Mouse (Mus musculus): ENCODE results near the gene Fam205c. TPM values are rescaled to one million over a fixed set of nuclear protein-coding genes. Genes with fewer than 3 reads are reported as not detected.

The Fam205c gene
- polyA plus RNA-seq, 1 experiment = not detected

- WGBS = 74% methylated on average over 10 of the region's 10 CpGs
Observed at GRCm38 (mm10) chr4:42913391-42913790, 39.4 kb upstream of the Fam205c start.

DNA sequence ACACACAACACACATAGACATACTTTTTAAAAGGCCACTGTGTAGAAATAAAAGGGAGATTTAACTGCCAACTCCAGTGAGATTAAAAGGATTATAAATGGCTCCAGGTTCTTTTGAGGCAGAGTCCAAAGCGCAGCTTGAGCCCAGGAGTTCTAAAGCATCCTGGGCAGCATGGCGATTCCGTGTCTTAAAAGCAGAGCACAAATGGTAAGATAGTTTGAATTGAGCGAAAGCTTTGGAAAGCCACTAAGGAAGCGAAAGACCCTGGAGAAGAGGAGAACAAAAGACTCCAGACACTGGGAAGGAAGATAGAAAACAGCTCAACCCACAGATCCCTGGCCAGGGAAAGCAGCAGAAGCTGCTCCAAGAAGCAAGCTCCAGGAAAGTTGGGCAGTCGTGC lies 30.9 kb upstream of the Fam205c start:
- no peak for TF ChIP-seq CTCF (IDR thresholded peaks at IDR 0.05; ENCODE audit: insufficient read depth, low read depth, low read length)
- TF ChIP-seq POLR2A (IDR thresholded peaks at IDR 0.05; ENCODE audit: insufficient read depth, low read depth, low read length) = no peak
- Histone ChIP-seq H3K4me1 (ENCODE audit: control insufficient read depth, insufficient read depth, low read length) (0 out of 2 replicates have a peak, but pooled peaks cover 6% of the 10 kb centered on the region), H3K27ac (ENCODE audit: insufficient read depth, low read depth, low read length) (no peak overlapping the region), H3K4me3 (ENCODE audit: insufficient read depth, low read depth, low read length) (no peak overlapping the region)
- WGBS = 69% methylated on average over 6 of the region's 6 CpGs

More at GRCm38 (mm10) chr4:42913391-42913790, 39.4 kb upstream of the Fam205c start:
- Histone ChIP-seq H3K4me3 (ENCODE audit: insufficient read depth, low read depth, low read length) (no peak overlapping the region), H3K4me1 (ENCODE audit: control insufficient read depth, insufficient read depth, low read length) (peaks cover 10% of the 10 kb centered on the region), H3K27ac (ENCODE audit: insufficient read depth, low read depth, low read length) (no peak overlapping the region)
- TF ChIP-seq CTCF (IDR thresholded peaks at IDR 0.05; ENCODE audit: insufficient read depth, low read depth, low read length) = no peak
- TF ChIP-seq POLR2A (IDR thresholded peaks at IDR 0.05; ENCODE audit: insufficient read depth, low read depth, low read length) = no peak

DNA sequence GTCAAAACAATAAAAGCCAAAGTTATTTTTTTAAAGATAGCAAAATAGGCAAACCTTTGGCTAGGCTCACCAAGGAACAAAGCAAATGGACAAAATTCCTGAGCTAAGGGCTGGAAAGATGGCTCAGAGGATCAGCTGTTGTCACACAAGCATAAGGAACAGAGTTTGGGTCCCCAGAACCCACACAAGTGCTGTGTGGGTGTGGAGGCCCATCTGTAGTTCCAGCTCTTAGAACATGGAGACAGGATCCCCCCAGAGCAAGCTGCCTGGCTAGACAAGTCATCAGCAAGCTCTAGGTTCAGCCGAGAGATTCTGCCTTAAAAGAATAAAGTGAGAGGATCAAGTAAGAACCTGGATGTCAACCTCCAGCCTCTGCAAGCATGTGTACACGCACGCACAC lies 30.5 kb upstream of the Fam205c start:
- Histone ChIP-seq H3K27ac (ENCODE audit: insufficient read depth, low read depth, low read length) (no peak overlapping the region), H3K4me3 (ENCODE audit: insufficient read depth, low read depth, low read length) (no peak overlapping the region), H3K4me1 (ENCODE audit: control insufficient read depth, insufficient read depth, low read length) (0 out of 2 replicates have a peak, but pooled peaks cover 6% of the 10 kb centered on the region)
- 87% methylated on average over 3 of the region's 3 CpGs for WGBS
- no peak for TF ChIP-seq CTCF (IDR thresholded peaks at IDR 0.05; ENCODE audit: insufficient read depth, low read depth, low read length)
- TF ChIP-seq POLR2A (IDR thresholded peaks at IDR 0.05; ENCODE audit: insufficient read depth, low read depth, low read length) = no peak

DNA sequence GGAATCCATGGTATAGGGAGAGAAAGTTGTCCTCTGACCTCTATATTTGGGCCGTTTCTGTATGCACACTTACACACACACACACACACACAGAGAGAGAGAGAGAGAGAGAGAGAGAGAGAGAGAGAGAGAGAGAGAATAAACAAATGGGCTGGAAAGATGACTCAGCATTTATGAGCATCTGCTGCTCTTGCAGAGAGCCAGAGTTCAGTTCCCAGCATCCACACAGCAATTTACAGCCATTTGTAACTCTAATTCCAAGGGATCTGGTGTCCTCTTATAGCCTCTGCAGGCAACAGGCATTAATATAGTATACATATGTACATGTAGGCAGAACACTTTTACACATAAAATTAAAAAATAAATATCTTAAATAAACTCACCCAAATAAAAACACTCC lies 29.9 kb upstream of the Fam205c start:
- 90% methylated on average over 1 of the region's 1 CpGs for WGBS
- Histone ChIP-seq H3K27ac (ENCODE audit: insufficient read depth, low read depth, low read length) (no peak overlapping the region), H3K4me3 (ENCODE audit: insufficient read depth, low read depth, low read length) (no peak overlapping the region), H3K4me1 (ENCODE audit: control insufficient read depth, insufficient read depth, low read length) (0 out of 2 replicates have a peak, but pooled peaks cover 6% of the 10 kb centered on the region)
- no peak for TF ChIP-seq POLR2A (IDR thresholded peaks at IDR 0.05; ENCODE audit: insufficient read depth, low read depth, low read length)
- no peak for TF ChIP-seq CTCF (IDR thresholded peaks at IDR 0.05; ENCODE audit: insufficient read depth, low read depth, low read length)

DNA sequence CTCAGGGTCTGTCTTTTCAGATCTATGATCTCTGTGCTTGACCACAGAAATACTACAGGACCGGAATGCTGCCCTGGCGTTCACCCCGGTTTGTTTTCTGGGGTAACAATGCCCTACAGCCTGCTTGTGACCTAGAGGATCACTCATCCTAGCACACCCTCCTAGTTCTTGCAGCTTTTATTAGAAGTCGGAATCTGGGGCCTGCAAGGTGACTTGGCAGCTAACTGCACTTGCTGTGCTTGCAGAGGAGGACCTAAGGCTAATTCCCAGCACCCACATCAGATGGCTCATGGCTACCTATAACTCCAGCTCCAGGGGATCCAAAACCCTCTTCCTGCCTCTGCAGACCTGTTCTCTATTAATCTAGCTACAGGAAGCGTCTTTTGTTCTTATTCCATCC lies 28.7 kb upstream of the Fam205c start:
- Histone ChIP-seq H3K27ac (ENCODE audit: insufficient read depth, low read depth, low read length) (no peak overlapping the region), H3K4me1 (ENCODE audit: control insufficient read depth, insufficient read depth, low read length) (0 out of 2 replicates have a peak, but pooled peaks cover 6% of the 10 kb centered on the region), H3K4me3 (ENCODE audit: insufficient read depth, low read depth, low read length) (no peak overlapping the region)
- TF ChIP-seq POLR2A (IDR thresholded peaks at IDR 0.05; ENCODE audit: insufficient read depth, low read depth, low read length) (no peak), CTCF (IDR thresholded peaks at IDR 0.05; ENCODE audit: insufficient read depth, low read depth, low read length) (no peak)
- 94% methylated on average over 5 of the region's 5 CpGs for WGBS

GRCm38 (mm10) chr4:42902174-42902573 lies 28.1 kb upstream of the Fam205c start:
- H3K4me1 ChIP-seq (ENCODE audit: control insufficient read depth, insufficient read depth, low read length) = 0 out of 2 replicates have a peak, but pooled peaks cover 6% of the 10 kb centered on the region
- no peak overlapping the region for H3K4me3 ChIP-seq (ENCODE audit: insufficient read depth, low read depth, low read length)
- H3K27ac ChIP-seq (ENCODE audit: insufficient read depth, low read depth, low read length) = no peak overlapping the region
- WGBS = 63% methylated on average over 9 of the region's 9 CpGs
- TF ChIP-seq POLR2A (IDR thresholded peaks at IDR 0.05; ENCODE audit: insufficient read depth, low read depth, low read length) = no peak
- peak; percentile 35; the same call in 1 of the 2 replicates for TF ChIP-seq CTCF (IDR thresholded peaks at IDR 0.05; ENCODE audit: insufficient read depth, low read depth, low read length)

GRCm38 (mm10) chr4:42900878-42901277 lies 26.8 kb upstream of the Fam205c start:
- TF ChIP-seq POLR2A (IDR thresholded peaks at IDR 0.05; ENCODE audit: insufficient read depth, low read depth, low read length) (no peak), CTCF (IDR thresholded peaks at IDR 0.05; ENCODE audit: insufficient read depth, low read depth, low read length) (no peak)
- no peak overlapping the region for H3K27ac ChIP-seq (ENCODE audit: insufficient read depth, low read depth, low read length)
- H3K4me1 ChIP-seq (ENCODE audit: control insufficient read depth, insufficient read depth, low read length) = 0 out of 2 replicates have a peak, but pooled peaks cover 6% of the 10 kb centered on the region
- 18% methylated on average over 5 of the region's 5 CpGs for WGBS
- H3K4me3 ChIP-seq (ENCODE audit: insufficient read depth, low read depth, low read length) = no peak overlapping the region

DNA sequence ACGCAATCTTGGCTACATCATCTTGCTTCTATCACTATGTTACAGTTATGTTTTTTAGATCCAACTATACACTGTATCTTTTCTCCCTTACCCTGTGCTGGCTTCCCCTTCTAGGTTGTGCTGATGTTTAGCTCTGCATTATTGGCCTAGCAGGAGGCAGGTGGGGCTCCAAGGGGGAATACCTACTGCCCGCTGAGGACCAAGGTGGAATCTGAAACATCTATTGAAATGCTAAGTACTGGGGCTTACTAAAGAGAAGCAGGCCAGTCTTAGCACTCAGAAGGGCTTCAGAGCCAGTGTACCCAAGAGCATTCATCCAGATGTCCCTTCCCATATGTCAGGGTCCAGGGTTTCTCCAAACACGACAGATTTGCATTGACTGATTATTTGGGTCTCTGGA lies 24.9 kb upstream of the Fam205c start:
- TF ChIP-seq CTCF (IDR thresholded peaks at IDR 0.05; ENCODE audit: insufficient read depth, low read depth, low read length) = no peak
- TF ChIP-seq POLR2A (IDR thresholded peaks at IDR 0.05; ENCODE audit: insufficient read depth, low read depth, low read length) = no peak
- Histone ChIP-seq H3K27ac (ENCODE audit: insufficient read depth, low read depth, low read length) (no peak overlapping the region), H3K4me1 (ENCODE audit: control insufficient read depth, insufficient read depth, low read length) (0 out of 2 replicates have a peak, but pooled peaks cover 8% of the 10 kb centered on the region)

GRCm38 (mm10) chr4:42895118-42895517 lies 21.1 kb upstream of the Fam205c start:
- WGBS = 24% methylated on average over 7 of the region's 7 CpGs
- no peak overlapping the region for H3K4me3 ChIP-seq (ENCODE audit: insufficient read depth, low read depth, low read length)
- no peak for TF ChIP-seq POLR2A (IDR thresholded peaks at IDR 0.05; ENCODE audit: insufficient read depth, low read depth, low read length)
- no peak for TF ChIP-seq CTCF (IDR thresholded peaks at IDR 0.05; ENCODE audit: insufficient read depth, low read depth, low read length)

More for the DNA sequence above, 24.9 kb upstream of the Fam205c start:
- 79% methylated on average over 3 of the region's 3 CpGs for WGBS
- no peak overlapping the region for H3K4me3 ChIP-seq (ENCODE audit: insufficient read depth, low read depth, low read length)

More at GRCm38 (mm10) chr4:42895118-42895517, 21.1 kb upstream of the Fam205c start:
- 0 out of 2 replicates have a peak, but pooled peaks cover 2% of the 10 kb centered on the region for H3K4me1 ChIP-seq (ENCODE audit: control insufficient read depth, insufficient read depth, low read length)
- H3K27ac ChIP-seq (ENCODE audit: insufficient read depth, low read depth, low read length) = no peak overlapping the region
